Mouse (Mus musculus): Measurements from ENCODE around the gene Myl3.

Myl3 gene

GRCm38 (mm10) chr9:110718071-110718470, 23.6 kb upstream of the Myl3 start:
- ChIA-PET CTCF (interaction anchor here in 1 of 4 experiments (3.4 kb wide), 1 partner anchor 63 kb away, joined by 28 read pairs; no protein-coding TSS in a partner anchor), POLR2A (interaction anchor here in 1 of 4 experiments (1.0 kb wide), 2 partner anchors 15 to 147 kb away, joined by 3 to 4 read pairs; no protein-coding TSS in a partner anchor)

- ChIA-PET CTCF (interaction anchor here in 2 of 4 experiments (1.3 to 2.7 kb wide), 2 partner anchors 11 to 63 kb away, joined by 3 to 9 read pairs; no protein-coding TSS in a partner anchor), POLR2A (interaction anchor here in 1 of 4 experiments (1.6 kb wide), 1 partner anchor 14 kb away, joined by 3 read pairs; no protein-coding TSS in a partner anchor)
Measured at GRCm38 (mm10) chr9:110718810-110719209, 22.9 kb upstream of the Myl3 start.

GRCm38 (mm10) chr9:110719977-110720376, 21.7 kb upstream of the Myl3 start:
- ChIA-PET POLR2A (interaction anchor here in 1 of 4 experiments (0.5 to 1.6 kb wide), 3 partner anchors 13 to 129 kb away, joined by 3 to 11 read pairs (median 3); no protein-coding TSS in a partner anchor), CTCF (interaction anchor here (0.7 to 2.7 kb wide), 5 partner anchors 10 to 62 kb away, joined by 3 to 9 read pairs (median 4); no protein-coding TSS in a partner anchor)

DNA sequence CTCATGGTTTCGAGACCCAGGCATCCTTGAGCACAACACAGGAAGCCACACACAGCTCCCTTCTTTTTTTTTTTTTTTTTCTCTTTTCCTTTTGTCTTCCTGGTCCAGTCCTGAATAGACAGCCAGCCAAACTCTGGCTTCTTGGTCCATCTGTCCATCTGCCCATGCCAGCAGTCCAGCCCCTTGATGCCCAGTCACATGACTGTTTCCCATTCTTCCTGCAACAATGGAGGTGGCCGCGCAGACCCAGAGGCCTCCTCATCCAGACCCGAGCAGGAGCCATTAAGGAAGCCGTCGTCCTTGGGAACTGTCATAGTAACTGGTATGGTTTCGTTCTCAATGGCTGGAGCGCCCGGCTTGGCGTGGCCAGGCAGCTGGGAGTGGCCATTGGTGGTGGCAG, 19.6 kb upstream of the Myl3 start:
- CTCF ChIA-PET, result interaction anchor here (0.5 to 1.3 kb wide), 6 partner anchors 8 to 403 kb away, joined by 3 to 6 read pairs (median 3); no protein-coding TSS in a partner anchor
- POLR2A ChIA-PET, result interaction anchor here in 1 of 4 experiments (0.6 kb wide), 1 partner anchor 305 kb away, joined by 3 read pairs; no protein-coding TSS in a partner anchor

GRCm38 (mm10) chr9:110725721-110726135, 15.9 kb upstream of the Myl3 start:
- POLR2A ChIA-PET, result interaction anchor here in 1 of 4 experiments (0.8 to 2.4 kb wide), 6 partner anchors 8 to 317 kb away, joined by 3 to 6 read pairs (median 3); partner anchors contain the start of gene Ptpn23
- CTCF ChIA-PET, result interaction anchor here in 3 of 4 experiments (0.6 to 4.2 kb wide), 9 partner anchors 9 to 1884 kb away, joined by 3 to 16 read pairs (median 4); no protein-coding TSS in a partner anchor

- POLR2A ChIA-PET, result no interaction called here
- CTCF ChIA-PET, result interaction anchor here in 2 of 4 experiments (1.3 to 4.2 kb wide), 4 partner anchors 53 to 144 kb away, joined by 3 to 16 read pairs (median 7); no protein-coding TSS in a partner anchor
Measured at GRCm38 (mm10) chr9:110726867-110727266, 14.8 kb upstream of the Myl3 start.

- ChIA-PET POLR2A (interaction anchor here in 1 of 4 experiments (0.5 kb wide), 1 partner anchor 107 kb away, joined by 3 read pairs; no protein-coding TSS in a partner anchor), CTCF (interaction anchor here in 3 of 4 experiments (0.6 to 3.9 kb wide), 9 partner anchors 8 to 52 kb away, joined by 3 to 28 read pairs (median 3); no protein-coding TSS in a partner anchor)
Measured at GRCm38 (mm10) chr9:110729841-110730240, 11.8 kb upstream of the Myl3 start.

DNA sequence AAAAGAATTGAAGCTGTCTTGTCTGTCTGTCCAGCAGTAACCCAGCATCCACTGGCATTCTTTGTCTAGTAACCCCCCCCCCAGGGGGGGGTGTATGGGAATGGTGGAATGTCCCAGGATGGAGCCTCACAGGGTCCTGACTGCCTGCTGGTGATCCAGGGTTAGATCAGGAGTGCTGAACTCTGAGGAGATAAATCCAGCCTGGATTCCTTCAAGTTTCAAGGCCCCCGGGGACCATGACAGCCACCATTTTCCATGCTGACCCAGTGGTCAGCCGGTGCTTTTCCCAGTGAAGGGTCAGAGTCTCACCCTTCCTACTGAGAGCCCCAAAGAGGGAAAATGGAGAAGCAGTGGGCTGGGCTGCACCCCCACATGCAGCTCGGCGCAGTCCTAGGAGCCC, 9.8 kb upstream of the Myl3 start:
- CTCF ChIA-PET, result interaction anchor here (0.6 to 3.9 kb wide), 21 partner anchors 10 to 558 kb away, joined by 3 to 28 read pairs (median 4); partner anchors contain the start of genes Als2cl (in 1 of the 4), Myl3 (in 1 of the 4), Nradd (in 1 of the 4) and Tmie (in 1 of the 4)
- POLR2A ChIA-PET, result interaction anchor here in 3 of 4 experiments (0.6 to 1.7 kb wide), 18 partner anchors 10 to 540 kb away, joined by 3 to 18 read pairs (median 4); partner anchors contain the start of genes Myl3 (in 2 of the 3), Als2cl (in 1 of the 3), Epm2aip1 (in 1 of the 3) and Kif9 (in 1 of the 3)

GRCm38 (mm10) chr9:110732623-110733022, 9.0 kb upstream of the Myl3 start:
- POLR2A ChIA-PET, result interaction anchor here in 3 of 4 experiments (0.6 to 1.7 kb wide), 25 partner anchors 8 to 557 kb away, joined by 3 to 18 read pairs (median 4); partner anchors contain the start of genes Myl3 (in 2 of the 3), Als2cl (in 1 of the 3), Epm2aip1 (in 1 of the 3) and Kif9 (in 1 of the 3)
- CTCF ChIA-PET, result interaction anchor here (0.6 to 3.7 kb wide), 23 partner anchors 9 to 557 kb away, joined by 3 to 28 read pairs (median 4); partner anchors contain the start of genes Als2cl (in 1 of the 4), Elp6 (in 1 of the 4), Myl3 (in 1 of the 4) and Nradd (in 1 of the 4)

GRCm38 (mm10) chr9:110733102-110733501, 8.6 kb upstream of the Myl3 start:
- CTCF ChIA-PET, result interaction anchor here (0.6 to 3.7 kb wide), 18 partner anchors 9 to 557 kb away, joined by 3 to 28 read pairs (median 4); partner anchors contain the start of genes Elp6 (in 1 of the 4) and Myl3 (in 1 of the 4)
- POLR2A ChIA-PET, result interaction anchor here in 2 of 4 experiments (0.7 to 1.7 kb wide), 19 partner anchors 9 to 556 kb away, joined by 3 to 18 read pairs (median 4); partner anchors contain the start of genes Myl3 (in 2 of the 2), Als2cl (in 1 of the 2), Epm2aip1 (in 1 of the 2) and Mlh1 (in 1 of the 2)

- POLR2A ChIA-PET, result interaction anchor here in 2 of 4 experiments (0.6 to 1.4 kb wide), 6 partner anchors 9 to 1743 kb away, joined by 3 to 5 read pairs (median 3); partner anchors contain the start of genes Nradd (in 1 of the 2) and Pfkfb4 (in 1 of the 2)
- CTCF ChIA-PET, result interaction anchor here in 2 of 4 experiments (1.3 to 2.0 kb wide), 2 partner anchors 45 to 47 kb away, joined by 3 to 9 read pairs; no protein-coding TSS in a partner anchor
Measured at GRCm38 (mm10) chr9:110734154-110734553, 7.5 kb upstream of the Myl3 start.

DNA sequence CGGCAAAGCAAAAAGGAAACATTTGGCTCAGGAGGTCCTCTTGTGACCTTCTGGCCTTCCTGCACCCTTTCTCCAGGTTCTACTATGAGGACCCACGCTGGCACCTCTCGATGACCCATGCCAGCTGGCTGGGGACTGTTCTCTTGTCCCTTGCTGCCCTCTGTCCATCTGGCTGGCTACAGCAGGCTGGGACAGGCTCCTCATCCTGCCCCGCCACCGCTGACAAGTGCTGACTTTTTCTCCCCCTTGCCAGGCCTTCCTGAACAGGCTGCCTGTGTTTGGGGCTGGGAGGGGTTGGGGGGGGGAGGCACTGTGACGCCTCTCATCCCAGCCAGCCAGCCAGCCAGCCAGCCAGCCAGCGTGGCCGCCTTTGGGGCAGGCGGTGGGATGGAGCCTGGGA, 5.3 kb upstream of the Myl3 start:
- CTCF ChIA-PET, result interaction anchor here in 2 of 4 experiments (1.2 to 2.2 kb wide), 2 partner anchors 45 to 102 kb away, joined by 4 to 5 read pairs; no protein-coding TSS in a partner anchor

DNA sequence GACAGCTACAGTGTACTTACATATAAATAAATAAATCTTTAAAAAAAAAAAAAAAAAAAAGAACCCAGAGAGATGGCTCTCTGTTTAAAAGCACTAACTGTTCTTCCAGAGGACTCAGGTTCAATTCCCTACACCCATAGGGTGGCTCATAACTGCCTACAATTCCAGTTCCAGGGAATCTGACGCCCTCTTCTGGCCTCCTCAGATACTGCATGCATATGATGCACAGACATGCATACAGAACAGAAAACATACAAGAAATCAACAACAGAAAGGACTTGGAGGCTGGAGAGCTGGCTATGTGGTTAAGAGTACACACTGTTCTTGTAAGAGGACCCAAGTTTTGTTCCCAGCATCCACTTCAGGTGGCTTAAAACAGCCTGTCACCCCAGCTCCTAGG, 3.6 kb upstream of the Myl3 start:
- CTCF ChIA-PET, result interaction anchor here (0.6 to 2.2 kb wide), 13 partner anchors 9 to 705 kb away, joined by 3 to 9 read pairs (median 4); partner anchors contain the start of gene Pth1r (in 1 of the 4)
- POLR2A ChIA-PET, result interaction anchor here in 2 of 4 experiments (0.7 to 1.4 kb wide), 2 partner anchors 41 to 581 kb away, joined by 3 read pairs; no protein-coding TSS in a partner anchor

More for the DNA sequence above, 5.3 kb upstream of the Myl3 start:
- POLR2A ChIA-PET, result interaction anchor here in 2 of 4 experiments (0.5 to 1.2 kb wide), 2 partner anchors 70 to 340 kb away, joined by 3 to 4 read pairs; no protein-coding TSS in a partner anchor

- CTCF ChIA-PET, result interaction anchor here in 2 of 4 experiments (1.9 to 2.5 kb wide), 1 partner anchor 42 kb away, joined by 7 to 9 read pairs; no protein-coding TSS in a partner anchor
Measured at GRCm38 (mm10) chr9:110739961-110740360, 1.7 kb upstream of the Myl3 start.

GRCm38 (mm10) chr9:110742295-110742950, 762 bp downstream of the Myl3 start:
- CTCF ChIA-PET, result interaction anchor here in 2 of 4 experiments (1.1 to 1.7 kb wide), 3 partner anchors 10 to 39 kb away, joined by 3 to 6 read pairs (median 5); no protein-coding TSS in a partner anchor
- POLR2A ChIA-PET, result interaction anchor here in 3 of 4 experiments (0.6 to 2.8 kb wide), 8 partner anchors 8 to 117 kb away, joined by 3 to 18 read pairs (median 4); no protein-coding TSS in a partner anchor

More at GRCm38 (mm10) chr9:110739961-110740360, 1.7 kb upstream of the Myl3 start:
- POLR2A ChIA-PET, result interaction anchor here in 2 of 4 experiments (0.5 to 1.7 kb wide), 3 partner anchors 41 to 319 kb away, joined by 3 read pairs; no protein-coding TSS in a partner anchor

DNA sequence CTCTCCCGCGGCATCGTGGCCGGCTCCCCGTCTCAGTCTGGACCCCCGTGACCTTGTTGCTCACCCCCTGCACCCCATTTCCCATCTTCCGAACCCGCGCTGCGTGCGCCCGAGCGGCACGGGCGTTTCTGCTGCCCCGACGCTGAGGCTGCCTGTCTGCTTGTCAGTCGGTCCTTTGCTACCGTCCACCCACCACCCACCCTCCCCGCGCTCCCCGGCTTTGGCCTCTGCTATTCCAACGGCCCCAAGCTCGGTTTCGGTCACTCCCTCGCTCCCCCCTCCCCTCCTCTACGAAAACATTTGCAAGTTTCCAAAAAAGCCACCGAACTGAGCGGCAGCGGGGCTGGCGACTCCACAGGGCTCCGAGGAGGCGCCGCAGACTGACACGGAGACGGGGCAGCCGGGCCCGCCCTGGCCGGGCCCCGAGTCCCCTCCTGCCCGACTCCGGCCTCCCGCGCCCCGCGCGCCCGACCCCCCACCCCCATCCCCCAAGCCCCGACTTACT, 1.3 kb downstream of the Myl3 start:
- CTCF ChIA-PET, result interaction anchor here in 3 of 4 experiments (0.5 to 1.7 kb wide), 6 partner anchors 10 to 294 kb away, joined by 3 to 8 read pairs (median 5); no protein-coding TSS in a partner anchor
- POLR2A ChIA-PET, result interaction anchor here in 2 of 4 experiments (0.6 to 2.8 kb wide), 14 partner anchors 8 to 252 kb away, joined by 3 to 18 read pairs (median 4); partner anchors contain the start of gene Tmie (in 1 of the 2)

Measured in embryonic stem cell, embryonic (primary cell).